ENCODE assay signal across 9 mouse cellular contexts in genomic region chr4:101168189-101168778, GRCm38 (mm10).
DNase-seq lines count a peak whose midpoint lies in the region; ATAC-seq and TF ChIP-seq lines count a peak whose summit lies in the region.
"Had no signal": no experiment of that assay in that cellular context is flagged by ENCODE, and none has a peak within 500 bp of the region (broad histone marks: within the 10 kb centered on the region; RNA-seq: fewer than 3 reads in every experiment).

No protein-coding gene starts in this region.

- H3K36me3 ChIP-seq in heart, embryonic 16.5 days (ENCODE audit: control insufficient read depth, insufficient read depth), result peaks cover 11% of the 10 kb centered on the region
- H3K36me3 ChIP-seq in stomach, embryonic 14.5 days (ENCODE audit: control insufficient read depth, insufficient read depth, low read length), result peaks cover 36% of the 10 kb centered on the region

- ATAC-seq in heart, embryonic 16.5 days (replicated peaks; ENCODE audit: extremely low read depth, insufficient read depth, low FRiP score), result peak; percentile 50; the same call in 1 of the 2 replicates
- ATAC-seq in stomach, embryonic 14.5 days (ENCODE audit: insufficient number of reproducible peaks, insufficient read depth, low FRiP score, low read depth), result 0 out of 2 replicates have a peak, but pooled peaks have one; percentile 37

- H3K27me3 ChIP-seq in cerebellum, adult 2 months (ENCODE audit: control insufficient read depth, insufficient read depth, low read length), result no peaks in the 10 kb centered on the region
- H3K27me3 ChIP-seq in heart, embryonic 16.5 days (ENCODE audit: control insufficient read depth, insufficient read depth, low read length), result no peaks in the 10 kb centered on the region
- H3K27me3 ChIP-seq in stomach, embryonic 14.5 days (ENCODE audit: control insufficient read depth, insufficient read depth, low read length), result no peaks in the 10 kb centered on the region
- H3K27me3 ChIP-seq: heart, embryonic 13.5 days had no signal

- 30% methylated on average over 6 of the region's 6 CpGs for WGBS in cerebellum, adult 2 months
- 46% methylated on average over 6 of the region's 6 CpGs for WGBS in heart, embryonic 16.5 days
- WGBS in stomach, embryonic 14.5 days, result 54% methylated on average over 6 of the region's 6 CpGs

- no peaks in the 10 kb centered on the region for H3K9me3 ChIP-seq in heart, embryonic 16.5 days (replicated peaks; ENCODE audit: control insufficient read depth, low read length)
- H3K9me3 ChIP-seq in stomach, embryonic 14.5 days (ENCODE audit: control insufficient read depth, low read depth, low read length), result no peaks in the 10 kb centered on the region
- H3K9me3 ChIP-seq: heart, embryonic 13.5 days had no signal

- H3K4me2 ChIP-seq in heart, embryonic 16.5 days (ENCODE audit: low read depth, low read length), result no peak overlapping the region
- H3K4me2 ChIP-seq in stomach, embryonic 14.5 days (replicated peaks; ENCODE audit: low read depth, low read length), result no peak overlapping the region
- H3K4me2 ChIP-seq: heart, embryonic 13.5 days had no signal

- H3K27ac ChIP-seq in cerebellum, adult 2 months (ENCODE audit: insufficient read depth, low read length), result no peak overlapping the region
- no peak overlapping the region for H3K27ac ChIP-seq in heart, embryonic 16.5 days (ENCODE audit: low read length)
- no peak overlapping the region for H3K27ac ChIP-seq in stomach, embryonic 14.5 days (ENCODE audit: low read length)
- H3K27ac ChIP-seq: heart, embryonic 13.5 days had no signal

- no peak overlapping the region for H3K9ac ChIP-seq in heart, embryonic 16.5 days (ENCODE audit: low read length)
- no peak overlapping the region for H3K9ac ChIP-seq in stomach, embryonic 14.5 days (replicated peaks; ENCODE audit: low read depth, low read length)
- H3K9ac ChIP-seq: heart, embryonic 13.5 days had no signal

- no peak for TF ChIP-seq POLR2A in cerebellum, adult 2 months (IDR thresholded peaks at IDR 0.05; ENCODE audit: borderline replicate concordance, insufficient read depth, low read length)

- H3K4me1 ChIP-seq in cerebellum, adult 2 months (ENCODE audit: control insufficient read depth, insufficient read depth, low read length), result no peaks in the 10 kb centered on the region
- no peaks in the 10 kb centered on the region for H3K4me1 ChIP-seq in heart, embryonic 16.5 days (ENCODE audit: control insufficient read depth, insufficient read depth, low read length)
- no peaks in the 10 kb centered on the region for H3K4me1 ChIP-seq in stomach, embryonic 14.5 days (ENCODE audit: control insufficient read depth, insufficient read depth, low read length)

- peak; percentile 54 to 84 for DNase-seq in adrenal gland, adult (ENCODE audit: inconsistent age in 2 of 2, low spot score in 1 of 2)
- DNase-seq in adrenal gland, postnatal 4 days (ENCODE audit: low spot score in 2 of 2), result no peak
- DNase-seq in CD4-positive, CD25-positive, alpha-beta regulatory T cell, adult 2 months (ENCODE audit: low read depth, low spot score), result peak; percentile 84
- DNase-seq in cerebellum, adult 2 months, result peak; percentile 48 to 57
- DNase-seq in kidney, postnatal 10 days, result peak; percentile 60
- DNase-seq in lung, postnatal 36 days, result peak; percentile 74

- no peak overlapping the region for H3K4me3 ChIP-seq in cerebellum, adult 2 months (replicated peaks; ENCODE audit: insufficient read depth, low read depth, low read length)
- H3K4me3 ChIP-seq in heart, embryonic 16.5 days (ENCODE audit: low read length), result no peak overlapping the region
- H3K4me3 ChIP-seq in stomach, embryonic 14.5 days (ENCODE audit: low read depth, low read length), result no peak overlapping the region
- H3K4me3 ChIP-seq: heart, embryonic 13.5 days had no signal

- TF ChIP-seq CTCF in cerebellum, adult 2 months (IDR thresholded peaks at IDR 0.05; ENCODE audit: borderline replicate concordance, insufficient read depth, low read depth, low read length), result peak; percentile 72; the same call in 1 of the 2 replicates

Comparison
In these comparisons a context has a peak if more than half of its experiments do, and no peak if none do; other contexts are left out.
1. DNase-seq: peak in adrenal gland, adult (2 of 2), CD4-positive, CD25-positive, alpha-beta regulatory T cell, adult 2 months (single experiment), cerebellum, adult 2 months (2 of 2), kidney, postnatal 10 days (single experiment) and lung, postnatal 36 days (single experiment); none in adrenal gland, postnatal 4 days (0 of 2).